Mouse (Mus musculus): ENCODE results near the gene Tiam1. TPM values are rescaled to one million over a fixed set of nuclear protein-coding genes. Genes with fewer than 3 reads are reported as not detected.

The Tiam1 gene
- polyA plus RNA-seq, 1 experiment from 2014 or later: 23.6 TPM

DNA sequence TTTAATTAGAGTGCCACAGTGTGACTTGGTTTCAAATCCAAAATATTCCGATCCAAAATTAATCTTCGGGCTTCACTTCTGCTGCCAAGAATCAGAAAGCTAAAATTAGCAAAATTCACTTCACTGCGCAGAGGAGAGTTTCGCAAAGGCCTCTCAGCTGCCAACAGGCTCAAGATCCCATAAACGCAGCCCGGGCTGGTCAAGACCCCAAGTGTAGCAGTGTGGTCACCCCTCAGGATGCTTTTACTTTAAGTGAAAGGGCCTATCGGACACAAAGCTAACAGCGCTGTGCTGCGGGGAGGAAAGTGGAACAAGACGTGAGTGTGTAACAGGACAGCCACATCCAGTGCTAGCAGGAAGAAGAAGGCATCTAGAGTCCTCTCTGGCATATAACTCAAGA is 153.8 kb downstream of the Tiam1 start:
- 0 out of 2 replicates have a peak, but pooled peaks cover 2% of the 10 kb centered on the region for H3K4me1 ChIP-seq
- ATAC-seq (ENCODE audit: low FRiP score): no peak
- H3K9ac ChIP-seq (replicated peaks): no peak overlapping the region
- H3K9me3 ChIP-seq (replicated peaks): no peaks in the 10 kb centered on the region; the same call in 1 of the 2 replicates
- H3K4me2 ChIP-seq: no peak overlapping the region
- H3K4me3 ChIP-seq (replicated peaks): no peak overlapping the region
- H3K36me3 ChIP-seq: no peaks in the 10 kb centered on the region
- H3K27me3 ChIP-seq (replicated peaks): no peaks in the 10 kb centered on the region
- 82% methylated on average over 10 of the region's 10 CpGs for WGBS
- no peak overlapping the region for H3K27ac ChIP-seq (replicated peaks)

DNA sequence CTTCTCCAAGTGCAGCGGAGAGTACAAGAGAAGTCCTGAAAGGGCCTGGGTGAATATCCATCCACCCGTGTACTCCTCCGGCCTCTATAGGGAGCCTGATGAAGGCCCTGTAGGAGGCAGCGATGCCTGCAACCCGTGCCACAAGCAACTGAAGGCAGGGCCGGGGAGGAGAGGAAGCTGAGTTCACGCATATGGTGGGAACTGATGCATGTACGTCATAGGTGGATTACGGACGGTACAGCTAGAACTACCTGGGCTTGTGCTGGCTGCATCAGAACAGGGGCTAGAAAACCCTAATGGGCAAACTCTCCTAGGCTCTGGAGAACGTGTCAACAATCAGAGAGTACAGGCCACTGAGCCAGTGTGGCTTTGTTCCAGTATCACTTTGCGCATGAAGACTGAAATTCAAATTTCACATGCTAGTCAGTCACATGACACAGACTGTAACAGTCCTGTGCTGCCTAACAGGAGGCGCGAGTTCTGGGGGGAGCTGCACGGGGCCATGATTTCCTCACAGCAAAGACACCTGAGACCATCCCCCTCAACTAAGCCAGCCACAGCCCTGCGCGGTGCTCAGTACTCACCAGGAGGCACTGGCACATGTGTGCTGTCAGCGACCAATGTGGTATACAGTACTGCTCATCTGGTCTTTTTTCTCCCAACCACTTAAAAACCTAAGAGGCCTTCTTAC is 156.8 kb downstream of the Tiam1 start:
- no peaks in the 10 kb centered on the region for H3K36me3 ChIP-seq
- no peaks in the 10 kb centered on the region; the same call in 1 of the 2 replicates for H3K9me3 ChIP-seq (replicated peaks)
- no peaks in the 10 kb centered on the region for H3K27me3 ChIP-seq (replicated peaks)
- 75% methylated on average over 18 of the region's 18 CpGs for WGBS
- H3K27ac ChIP-seq (replicated peaks): no peak overlapping the region
- 0 out of 2 replicates have a peak, but pooled peaks cover 2% of the 10 kb centered on the region for H3K4me1 ChIP-seq
- ATAC-seq (ENCODE audit: low FRiP score): no peak
- H3K4me2 ChIP-seq: no peak overlapping the region
- H3K9ac ChIP-seq (replicated peaks): no peak overlapping the region
- no peak overlapping the region for H3K4me3 ChIP-seq (replicated peaks)

DNA sequence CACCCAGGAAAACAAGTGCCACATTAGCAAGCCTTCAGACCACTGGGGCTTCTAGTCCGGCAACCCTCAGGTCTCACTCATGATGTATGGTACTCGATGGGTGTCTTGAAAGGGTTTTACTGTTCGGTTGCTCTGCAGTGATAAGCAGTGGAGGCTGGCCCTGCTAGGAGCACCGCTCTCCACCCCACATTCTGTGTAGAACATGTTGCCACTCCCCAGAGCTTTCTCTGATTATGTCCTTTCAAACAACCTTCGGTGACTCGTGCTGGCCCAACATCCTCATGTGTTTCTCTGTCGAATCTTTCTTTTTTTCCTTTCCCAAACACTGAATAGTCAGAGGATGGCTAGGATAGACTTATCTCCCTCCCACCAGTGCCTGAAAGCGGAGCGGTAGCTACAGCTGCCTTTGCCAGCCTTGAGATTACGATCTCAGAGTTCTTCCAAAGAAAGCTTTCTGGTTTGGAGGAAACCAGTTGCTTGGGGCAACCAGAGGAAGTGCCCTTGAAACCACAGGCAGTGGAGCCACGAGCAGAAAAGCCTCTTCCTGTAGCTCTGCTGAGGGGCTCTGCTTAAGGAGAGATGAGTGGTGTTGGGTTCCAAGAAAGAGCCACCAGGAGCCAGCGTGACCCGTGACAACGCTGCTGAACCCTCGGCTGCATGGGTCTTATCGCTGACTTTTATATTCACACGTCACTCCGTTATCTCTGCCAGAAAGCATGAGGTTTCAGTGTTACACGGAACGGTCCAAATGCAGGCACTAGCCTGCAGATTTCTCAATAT is 157.7 kb downstream of the Tiam1 start:
- H3K36me3 ChIP-seq: no peaks in the 10 kb centered on the region
- no peak for ATAC-seq (ENCODE audit: low FRiP score)
- no peak overlapping the region for H3K4me2 ChIP-seq

DNA sequence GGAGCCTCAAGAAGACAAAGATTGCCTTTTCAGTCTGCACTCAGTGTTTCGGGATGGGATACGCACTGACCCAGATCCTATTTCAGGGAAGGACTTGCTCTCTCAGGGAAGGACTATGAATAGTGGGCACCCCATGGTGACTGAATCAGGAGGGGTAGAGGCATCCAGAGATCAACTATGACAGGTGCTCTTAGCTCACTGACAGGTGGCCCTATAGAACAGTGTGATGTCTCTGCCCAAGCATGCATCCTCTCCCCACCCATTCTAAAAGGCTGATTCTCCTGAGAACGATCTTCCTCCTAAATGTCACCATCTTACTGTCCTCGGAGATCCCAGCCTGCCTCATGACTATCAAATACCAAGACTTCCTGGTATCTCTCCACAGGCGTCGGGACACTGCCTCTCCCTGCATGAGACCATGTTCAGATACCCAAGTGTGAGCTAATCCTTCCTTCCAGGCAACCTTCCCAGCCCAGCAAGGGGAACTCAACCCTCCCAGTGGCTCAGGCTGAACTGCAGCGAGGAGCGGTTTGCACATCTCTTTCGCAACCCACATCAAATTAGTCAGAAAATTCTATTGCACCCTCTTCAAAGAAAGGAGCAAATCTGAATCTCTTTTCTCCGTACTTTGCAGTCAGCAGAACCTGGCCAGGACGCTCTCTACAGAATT is 163.4 kb downstream of the Tiam1 start:
- no peak overlapping the region for H3K4me2 ChIP-seq
- WGBS: 90% methylated on average over 11 of the region's 11 CpGs

More for the DNA sequence above, 157.7 kb downstream of the Tiam1 start:
- no peak overlapping the region for H3K9ac ChIP-seq (replicated peaks)
- H3K27me3 ChIP-seq (replicated peaks): no peaks in the 10 kb centered on the region
- WGBS: 80% methylated on average over 20 of the region's 20 CpGs
- H3K4me1 ChIP-seq: 0 out of 2 replicates have a peak, but pooled peaks cover 2% of the 10 kb centered on the region
- H3K4me3 ChIP-seq (replicated peaks): no peak overlapping the region
- no peak overlapping the region for H3K27ac ChIP-seq (replicated peaks)
- H3K9me3 ChIP-seq (replicated peaks): no peaks in the 10 kb centered on the region; the same call in 1 of the 2 replicates

DNA sequence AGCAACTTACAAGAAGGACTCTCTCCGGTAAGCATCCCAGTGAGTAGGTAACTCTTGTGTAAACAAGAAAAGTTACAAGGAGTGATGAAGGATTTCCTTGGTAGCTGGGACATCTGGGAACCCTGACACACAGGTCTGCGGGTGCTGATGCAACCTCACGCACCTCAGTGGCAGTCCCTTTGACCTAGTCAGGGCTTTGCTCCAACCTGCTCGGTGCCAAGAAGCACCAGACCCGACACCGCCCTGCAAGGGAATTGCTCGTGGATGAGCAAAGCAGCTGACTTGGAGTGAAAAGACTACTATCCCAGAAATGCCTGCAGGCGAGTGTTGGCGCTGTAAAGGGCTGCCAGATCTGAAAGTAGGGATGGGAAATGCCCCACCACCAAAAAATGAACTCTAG is 168.1 kb downstream of the Tiam1 start:
- Histone ChIP-seq H3K27ac (replicated peaks) (no peak overlapping the region), H3K4me2 (no peak overlapping the region), H3K4me1 (no peaks in the 10 kb centered on the region), H3K4me3 (replicated peaks) (no peak overlapping the region), H3K9ac (replicated peaks) (no peak overlapping the region), H3K36me3 (no peaks in the 10 kb centered on the region), H3K9me3 (replicated peaks) (no peaks in the 10 kb centered on the region), H3K27me3 (replicated peaks) (no peaks in the 10 kb centered on the region)
- no peak for ATAC-seq (ENCODE audit: low FRiP score)
- WGBS: 95% methylated on average over 9 of the region's 9 CpGs

More for the DNA sequence above, 163.4 kb downstream of the Tiam1 start:
- H3K27ac ChIP-seq (replicated peaks): no peak overlapping the region
- no peaks in the 10 kb centered on the region for H3K4me1 ChIP-seq
- H3K9ac ChIP-seq (replicated peaks): no peak overlapping the region
- H3K4me3 ChIP-seq (replicated peaks): no peak overlapping the region
- no peaks in the 10 kb centered on the region for H3K27me3 ChIP-seq (replicated peaks)
- no peak for ATAC-seq (ENCODE audit: low FRiP score)
- no peaks in the 10 kb centered on the region for H3K36me3 ChIP-seq
- no peaks in the 10 kb centered on the region for H3K9me3 ChIP-seq (replicated peaks)

DNA sequence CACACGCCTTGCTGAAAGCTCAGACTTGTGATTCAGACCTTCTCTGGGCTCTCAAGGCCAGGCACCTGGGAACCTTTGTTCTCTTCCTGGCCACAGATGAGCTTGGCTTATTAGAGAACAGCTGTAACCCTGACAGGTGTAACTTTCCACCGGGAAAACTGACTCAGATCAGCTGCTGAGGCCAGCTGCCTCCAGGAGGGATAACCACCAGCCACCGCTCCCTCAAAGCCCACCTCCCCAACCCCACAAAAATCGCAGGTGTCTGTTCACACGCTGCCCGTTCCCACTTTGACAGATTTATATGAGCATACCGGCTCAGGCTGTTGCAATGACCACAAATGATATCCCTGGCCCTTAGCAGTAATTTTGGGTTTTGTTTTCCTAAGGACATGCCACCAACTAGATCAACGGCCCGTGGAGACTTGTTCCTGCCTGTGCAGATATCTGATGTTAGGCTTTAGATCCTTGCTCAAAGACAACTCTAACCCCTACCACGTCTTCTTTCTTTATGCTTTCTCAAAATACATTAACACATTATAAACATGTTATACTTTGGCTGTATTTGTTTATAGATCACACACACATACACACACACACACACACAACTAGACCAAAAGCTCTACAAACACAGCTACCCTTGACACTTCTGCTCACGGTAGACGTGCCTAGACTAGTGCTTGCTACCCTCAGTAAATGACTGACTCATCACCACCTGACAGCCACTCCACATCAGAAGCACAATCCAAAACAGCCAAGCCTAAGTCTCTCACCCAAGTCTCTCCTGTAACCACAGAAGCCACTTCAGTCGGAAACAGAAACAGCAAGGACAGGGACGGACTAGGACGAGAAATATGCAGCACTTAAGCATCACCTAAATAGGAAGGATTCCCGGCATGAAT is 169.5 kb downstream of the Tiam1 start:
- WGBS: 82% methylated on average over 16 of the region's 16 CpGs

DNA sequence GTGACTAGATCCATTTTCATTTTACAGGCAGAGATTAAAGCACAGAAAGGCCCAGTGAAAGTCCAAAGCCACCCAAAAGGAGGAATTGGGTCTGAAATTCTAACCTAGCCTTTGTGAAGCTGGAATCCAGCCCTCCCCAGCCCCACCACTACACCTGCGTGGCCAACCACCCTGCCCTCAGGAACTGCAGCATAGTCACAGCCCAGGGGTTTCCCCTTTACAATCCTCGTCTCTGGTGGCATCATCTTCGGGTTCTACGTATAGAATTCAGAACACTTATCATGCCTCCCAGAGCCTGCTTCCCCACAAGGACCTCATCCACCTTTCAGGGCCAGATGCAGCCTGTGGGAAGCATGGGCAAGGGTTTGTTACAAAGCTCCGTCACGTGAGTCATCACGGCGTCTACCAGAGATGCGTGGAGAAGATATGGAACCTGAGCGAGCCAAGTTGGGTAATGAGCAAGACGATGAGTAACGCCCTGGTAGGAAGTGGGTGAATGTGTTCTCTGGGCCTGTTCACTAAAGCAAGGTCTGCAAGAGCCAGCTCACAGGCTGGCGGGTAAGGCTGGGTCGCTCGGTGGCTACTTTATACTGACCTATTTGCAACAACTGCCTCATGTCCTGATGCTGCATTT is 170.6 kb downstream of the Tiam1 start:
- Histone ChIP-seq H3K4me1 (no peaks in the 10 kb centered on the region), H3K36me3 (no peaks in the 10 kb centered on the region), H3K27ac (replicated peaks) (no peak overlapping the region), H3K9ac (replicated peaks) (no peak overlapping the region), H3K27me3 (replicated peaks) (no peaks in the 10 kb centered on the region), H3K4me3 (replicated peaks) (no peak overlapping the region), H3K9me3 (replicated peaks) (no peaks in the 10 kb centered on the region), H3K4me2 (no peak overlapping the region)
- no peak for ATAC-seq (ENCODE audit: low FRiP score)
- WGBS: 93% methylated on average over 15 of the region's 15 CpGs

More for the DNA sequence above, 169.5 kb downstream of the Tiam1 start:
- H3K4me3 ChIP-seq (replicated peaks): no peak overlapping the region
- ATAC-seq (ENCODE audit: low FRiP score): no peak
- no peaks in the 10 kb centered on the region for H3K27me3 ChIP-seq (replicated peaks)
- no peak overlapping the region for H3K27ac ChIP-seq (replicated peaks)
- H3K9ac ChIP-seq (replicated peaks): no peak overlapping the region
- no peaks in the 10 kb centered on the region for H3K36me3 ChIP-seq
- no peaks in the 10 kb centered on the region for H3K4me1 ChIP-seq
- H3K4me2 ChIP-seq: no peak overlapping the region
- H3K9me3 ChIP-seq (replicated peaks): no peaks in the 10 kb centered on the region

DNA sequence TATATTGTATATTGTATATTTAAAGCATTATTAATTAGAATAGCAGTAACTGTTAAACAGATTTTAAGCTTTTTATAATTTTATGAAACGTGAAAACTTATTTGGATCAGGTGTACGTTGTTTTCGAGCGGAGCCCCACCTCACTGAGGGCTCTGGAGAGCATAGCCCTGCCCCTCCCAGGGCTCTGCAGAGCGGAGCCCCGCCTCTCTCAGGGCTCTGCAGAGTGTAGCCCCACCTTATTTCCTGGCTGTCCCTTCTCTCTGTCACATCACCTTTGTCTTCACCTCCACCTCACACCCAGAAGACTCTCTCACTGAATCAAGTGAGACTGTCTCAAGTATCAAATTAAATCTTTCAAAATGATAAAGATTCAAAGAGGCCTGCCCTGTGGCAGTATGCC is 171.6 kb downstream of the Tiam1 start:
- Histone ChIP-seq H3K36me3 (no peaks in the 10 kb centered on the region), H3K9ac (replicated peaks) (no peak overlapping the region), H3K27me3 (replicated peaks) (no peaks in the 10 kb centered on the region), H3K4me3 (replicated peaks) (no peak overlapping the region), H3K4me1 (no peaks in the 10 kb centered on the region), H3K9me3 (replicated peaks) (no peaks in the 10 kb centered on the region), H3K4me2 (no peak overlapping the region), H3K27ac (replicated peaks) (no peak overlapping the region)
- no peak for ATAC-seq (ENCODE audit: low FRiP score)
- WGBS: 95% methylated on average over 6 of the region's 6 CpGs

DNA sequence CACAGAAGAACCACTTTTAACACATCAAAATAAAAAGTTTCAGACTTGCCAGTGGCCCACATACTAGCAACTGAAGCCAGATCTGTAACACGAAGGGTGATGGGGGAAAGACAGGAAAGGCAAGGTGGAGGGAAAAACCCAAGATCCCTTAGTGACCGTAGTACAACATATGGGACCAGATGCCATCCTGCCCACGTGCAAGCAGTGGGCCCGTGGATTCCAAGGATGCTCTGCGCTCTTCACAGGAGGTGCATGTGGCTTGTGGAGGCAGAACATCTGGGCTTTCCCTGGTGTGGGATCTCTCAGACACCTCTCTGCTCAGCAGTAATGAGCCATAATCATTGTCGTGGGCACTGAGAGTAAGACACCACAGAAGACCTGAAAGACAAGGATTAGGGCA is 175.5 kb downstream of the Tiam1 start:
- WGBS: 78% methylated on average over 6 of the region's 6 CpGs
- ATAC-seq (ENCODE audit: low FRiP score): no peak
- Histone ChIP-seq H3K9ac (replicated peaks) (no peak overlapping the region), H3K36me3 (no peaks in the 10 kb centered on the region), H3K4me3 (replicated peaks) (no peak overlapping the region), H3K9me3 (replicated peaks) (0 out of 2 replicates have a peak, but pooled peaks cover 2% of the 10 kb centered on the region), H3K4me2 (no peak overlapping the region), H3K27me3 (replicated peaks) (no peaks in the 10 kb centered on the region), H3K27ac (replicated peaks) (no peak overlapping the region), H3K4me1 (no peaks in the 10 kb centered on the region)

DNA sequence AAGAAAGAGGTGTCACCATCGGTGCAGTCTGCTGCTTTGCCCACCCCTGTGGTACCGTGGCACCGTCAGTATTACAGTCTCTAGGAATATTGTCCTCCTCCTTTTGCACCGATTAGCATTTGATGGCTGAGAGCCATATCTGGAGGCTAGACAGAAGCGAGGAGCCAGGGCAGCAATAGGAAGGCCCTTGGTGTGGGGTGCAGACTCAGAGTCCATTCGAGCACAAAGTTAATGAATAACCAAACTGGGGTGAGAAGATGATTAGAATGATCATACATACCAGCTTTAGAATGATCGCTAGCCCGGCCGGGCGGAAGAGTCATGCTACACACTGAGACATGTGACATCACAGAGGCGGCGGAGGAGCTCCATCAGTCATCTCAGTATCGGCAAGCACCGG is 180.7 kb downstream of the Tiam1 start:
- no peak overlapping the region for H3K4me3 ChIP-seq (replicated peaks)
- no peak overlapping the region for H3K27ac ChIP-seq (replicated peaks)
- no peak overlapping the region for H3K9ac ChIP-seq (replicated peaks)
- H3K4me2 ChIP-seq: no peak overlapping the region
- peaks cover 3% of the 10 kb centered on the region; the same call in 1 of the 2 replicates for H3K27me3 ChIP-seq (replicated peaks)
- 89% methylated on average over 14 of the region's 14 CpGs for WGBS
- no peak for ATAC-seq (ENCODE audit: low FRiP score)
- H3K36me3 ChIP-seq: no peaks in the 10 kb centered on the region
- H3K9me3 ChIP-seq (replicated peaks): 0 out of 2 replicates have a peak, but pooled peaks cover 2% of the 10 kb centered on the region
- peaks cover 25% of the 10 kb centered on the region for H3K4me1 ChIP-seq
